Mouse (Mus musculus) ZHBTc4 (cell line): ENCODE measurements around the gene Gm10160.
A peak's percentile ranks its signal among the peaks of the same experiment; 100 is the strongest.

Experiments used
- DNase-seq: peaks from one replicate; pipeline ENCODE4 v3.0.0-alpha.2; 2011; ENCODE audit warnings: low read depth, low spot score

Gene Gm10160

GRCm38 (mm10) chr7:81828681-81829378, 26.8 kb downstream of the Gm10160 start:
- peak; percentile 49 for DNase-seq

DNA sequence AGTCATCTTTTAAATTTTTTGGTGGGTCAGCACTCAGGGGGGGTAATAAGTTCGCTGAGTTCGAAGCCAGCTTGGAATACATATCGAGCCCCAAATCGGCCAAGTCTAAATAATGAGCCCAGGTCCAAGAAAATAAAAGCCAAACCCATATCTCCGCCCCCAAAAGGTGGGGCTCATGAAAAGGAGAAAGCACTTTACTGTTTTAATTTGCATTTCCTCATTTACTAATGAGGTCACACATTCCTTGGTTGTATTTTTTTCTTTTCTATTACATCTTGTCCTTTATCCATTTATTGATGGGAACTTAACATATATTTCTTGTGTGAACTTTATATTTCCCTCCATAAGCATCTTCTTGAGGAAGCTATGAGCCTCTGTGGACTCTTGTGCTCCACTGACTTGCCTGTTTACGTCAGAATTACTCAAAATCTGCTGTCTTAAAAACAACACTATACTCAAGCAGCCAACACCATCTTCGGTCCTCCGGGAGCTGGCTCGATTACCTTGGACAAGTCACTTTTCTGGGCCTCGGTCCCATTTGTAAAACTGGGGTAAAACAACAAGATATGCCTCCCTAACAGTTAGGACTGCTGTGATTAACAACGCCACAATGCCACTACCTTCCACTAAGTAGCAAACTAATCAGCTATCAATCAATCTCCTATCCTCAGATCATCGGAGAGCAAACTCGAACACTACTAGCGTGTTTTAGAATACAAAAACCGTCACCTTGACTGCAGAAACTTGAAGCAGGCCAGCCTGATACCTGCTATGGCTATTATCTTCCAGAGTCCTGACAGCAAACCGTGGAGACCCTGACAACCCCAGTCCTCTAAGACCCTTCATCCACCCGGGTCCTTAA, 27.6 kb downstream of the Gm10160 start:
- no peak for DNase-seq

GRCm38 (mm10) chr7:81825381-81825780, 30.2 kb downstream of the Gm10160 start:
- no peak for DNase-seq

- no peak for DNase-seq
These were observed 30.7 kb downstream of the Gm10160 start for GRCm38 (mm10) chr7:81824906-81825305.

- DNase-seq, result no peak
These were observed 49.5 kb downstream of the Gm10160 start for GRCm38 (mm10) chr7:81806067-81806466.
